Mouse (Mus musculus): ENCODE results near the gene Mapk8ip3.

The Mapk8ip3 gene

DNA sequence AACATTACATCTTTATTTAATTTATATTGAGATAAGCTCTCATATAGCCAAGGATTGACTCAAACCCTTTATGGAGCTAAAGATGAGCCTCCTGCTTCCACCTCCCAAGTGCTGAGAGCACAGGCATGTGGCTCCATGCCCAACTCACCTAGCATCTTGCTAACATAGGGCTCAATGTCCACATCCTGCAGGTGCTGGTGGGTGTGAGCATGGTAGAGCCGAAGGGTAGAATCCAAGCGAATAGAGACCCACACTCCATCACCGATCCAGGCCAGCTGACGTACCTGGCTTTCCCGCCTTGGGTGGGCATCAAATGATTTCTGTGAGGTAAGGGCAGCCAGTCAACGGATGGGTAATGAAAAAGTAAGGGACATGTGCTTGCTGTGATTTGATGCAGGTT, 36.8 kb downstream of the Mapk8ip3 start:
- no peak for DNase-seq

DNA sequence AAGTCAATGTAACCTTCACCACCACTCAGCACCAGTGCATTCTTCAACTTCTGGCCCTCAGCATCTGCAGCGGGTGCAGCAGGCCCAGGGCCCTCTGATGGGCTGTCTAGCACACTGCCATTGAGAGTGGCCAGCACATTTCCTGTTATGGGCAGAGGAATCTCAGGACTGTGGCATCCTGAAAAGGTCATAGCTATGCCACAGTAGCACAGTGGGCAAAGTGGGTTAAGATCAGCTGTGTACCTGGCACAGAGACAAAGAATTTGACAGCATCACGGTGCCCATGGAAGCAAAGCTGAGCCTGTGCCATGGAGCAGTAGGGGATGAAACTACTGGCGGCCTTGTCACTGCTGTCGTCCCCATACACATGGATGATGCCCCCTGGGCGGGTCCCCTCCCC, 37.6 kb downstream of the Mapk8ip3 start:
- no peak for DNase-seq

DNA sequence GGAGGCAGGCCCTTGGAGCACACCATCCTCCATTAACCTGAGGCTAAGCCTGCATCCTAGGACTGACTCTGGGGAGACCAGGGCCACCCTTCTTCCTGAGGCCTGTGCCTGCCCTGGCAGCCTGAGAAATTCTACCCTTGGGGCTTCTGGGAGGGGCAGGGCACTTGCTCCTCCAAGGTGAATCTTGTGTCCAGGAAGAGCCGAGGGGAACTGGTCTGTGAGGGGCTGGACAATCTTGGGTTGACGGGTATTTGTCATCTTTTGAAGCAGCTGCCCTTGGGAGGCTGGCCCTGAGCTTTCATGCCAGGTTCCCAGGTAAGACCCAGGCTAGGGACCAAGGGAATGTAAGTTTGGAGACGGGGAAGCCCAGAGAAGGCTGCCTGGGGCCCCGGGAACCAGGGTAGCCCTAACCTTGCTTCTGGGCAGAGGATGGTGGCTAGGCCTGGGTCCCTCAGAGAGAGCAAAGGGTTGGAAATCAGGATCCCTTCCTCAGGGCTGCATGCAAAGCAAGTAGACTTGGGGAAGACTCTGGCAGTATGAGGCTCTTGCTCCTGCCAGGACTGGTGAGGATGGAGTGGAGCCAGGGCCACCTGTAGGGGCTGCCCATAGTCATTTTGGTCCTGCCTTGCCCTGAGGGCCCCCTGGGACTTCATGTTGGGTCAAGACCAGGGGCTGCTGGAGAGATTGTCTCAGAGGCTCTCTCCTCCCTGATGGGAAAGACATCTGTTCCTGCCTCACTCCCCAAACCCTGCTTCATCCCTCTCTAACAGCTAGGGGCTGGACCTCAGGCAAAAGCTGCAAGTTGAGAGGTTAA, 38.5 kb downstream of the Mapk8ip3 start:
- peak; percentile 44 to 54 for DNase-seq

GRCm38 (mm10) chr17:24897600-24897999, 39.2 kb downstream of the Mapk8ip3 start:
- DNase-seq, result peak in 1 of 2 experiments; percentile 32

- DNase-seq, result no peak
Measured at GRCm38 (mm10) chr17:24896993-24897269, 39.8 kb downstream of the Mapk8ip3 start.

- peak; percentile 82 to 85 for DNase-seq
Measured at GRCm38 (mm10) chr17:24896241-24896992, 40.4 kb downstream of the Mapk8ip3 start, which contains the start of gene Nme3. Nme3 (plus strand) TSS chr17:24896500.

DNA sequence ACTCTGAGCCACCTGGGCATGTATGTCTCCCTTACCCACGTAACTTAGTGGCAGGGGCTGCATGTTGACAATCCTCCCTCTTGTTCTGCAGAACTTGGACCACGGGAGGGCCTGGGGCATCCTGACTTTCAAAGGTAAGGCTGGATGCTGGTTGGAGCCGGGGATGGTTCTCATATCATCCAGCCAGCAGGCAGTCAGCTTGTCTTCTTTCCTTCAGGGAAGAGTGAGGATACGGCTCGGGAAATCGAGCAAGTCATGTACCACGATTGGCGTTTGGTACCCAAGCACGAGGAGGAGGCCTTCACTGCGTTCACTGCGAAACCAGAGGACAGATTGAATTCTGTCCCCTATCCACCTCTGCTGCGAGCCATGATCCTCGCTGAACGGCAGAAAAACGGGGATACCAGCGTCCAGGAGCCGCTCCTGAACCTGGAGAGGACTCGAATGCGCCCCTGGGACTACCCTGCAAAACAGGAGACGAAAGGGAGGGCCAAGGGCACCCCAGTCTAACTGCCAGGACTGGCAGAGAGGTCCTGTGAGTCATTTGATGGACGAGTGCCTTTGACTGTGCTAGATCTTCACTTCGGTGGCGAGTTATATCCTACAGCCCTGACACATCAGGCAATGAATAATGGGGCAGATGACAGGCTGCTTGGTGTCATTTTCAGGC, 41.1 kb downstream of the Mapk8ip3 start:
- peak in 1 of 2 experiments; percentile 43 for DNase-seq

GRCm38 (mm10) chr17:24894995-24895547, 41.7 kb downstream of the Mapk8ip3 start, which contains the start of the genes Eme2 and Mrps34:
Eme2 (minus strand) TSS chr17:24895087.
Mrps34 (plus strand) TSS chr17:24895116.
- peak; percentile 87 to 88 for DNase-seq

- peak in 1 of 2 experiments; percentile 51 for DNase-seq
Measured at GRCm38 (mm10) chr17:24894061-24894994, 42.4 kb downstream of the Mapk8ip3 start.

- peak in 1 of 2 experiments; percentile 40 for DNase-seq
Measured at GRCm38 (mm10) chr17:24893276-24893675, 43.5 kb downstream of the Mapk8ip3 start.

- DNase-seq, result peak; percentile 52 to 57
Measured at GRCm38 (mm10) chr17:24892785-24893184, 44.0 kb downstream of the Mapk8ip3 start.

DNA sequence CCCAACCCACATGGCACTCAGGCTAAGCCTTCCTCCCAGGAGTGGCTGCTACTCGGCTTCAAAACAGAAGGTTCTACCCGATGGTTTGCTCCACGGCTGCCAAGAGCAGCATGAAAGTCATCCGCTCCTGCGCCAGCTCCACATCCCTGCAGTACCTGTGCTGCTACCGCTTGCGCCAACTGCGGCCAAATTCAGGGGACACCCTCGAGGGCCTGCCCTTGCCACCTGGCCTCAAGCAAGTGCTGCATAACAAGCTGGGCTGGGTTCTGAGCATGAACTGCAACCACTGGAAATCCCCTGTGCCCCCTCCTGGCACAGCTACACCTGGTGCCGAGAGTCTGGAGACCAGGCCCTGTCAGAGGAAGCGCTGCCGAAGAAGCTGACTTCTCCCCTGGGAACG, 45.5 kb downstream of the Mapk8ip3 start:
- DNase-seq, result peak; percentile 76 to 79

- DNase-seq, result no peak
Measured at GRCm38 (mm10) chr17:24890151-24891092, 46.4 kb downstream of the Mapk8ip3 start.

- no peak for DNase-seq
Measured at GRCm38 (mm10) chr17:24888862-24889261, 47.9 kb downstream of the Mapk8ip3 start.

GRCm38 (mm10) chr17:24887291-24888080, 49.3 kb downstream of the Mapk8ip3 start:
- DNase-seq, result peak; percentile 56 to 57

DNA sequence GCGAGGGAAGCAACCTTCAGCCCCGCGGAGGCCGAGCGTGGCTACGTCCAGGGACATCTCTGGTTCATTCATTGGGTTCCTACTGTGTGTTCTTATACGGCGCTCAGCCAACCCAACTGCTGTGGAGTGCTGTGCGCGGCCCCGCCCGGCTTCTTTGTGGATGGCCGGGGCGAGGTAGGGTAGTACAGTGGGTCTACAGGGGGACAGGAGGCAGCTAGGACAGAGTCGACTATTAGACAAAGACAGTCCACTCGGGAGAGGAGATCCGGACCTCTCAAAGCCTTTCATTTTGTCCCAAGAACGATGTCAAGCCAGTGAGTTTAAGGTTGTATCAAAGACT, 49.9 kb downstream of the Mapk8ip3 start:
- no peak for DNase-seq

DNA sequence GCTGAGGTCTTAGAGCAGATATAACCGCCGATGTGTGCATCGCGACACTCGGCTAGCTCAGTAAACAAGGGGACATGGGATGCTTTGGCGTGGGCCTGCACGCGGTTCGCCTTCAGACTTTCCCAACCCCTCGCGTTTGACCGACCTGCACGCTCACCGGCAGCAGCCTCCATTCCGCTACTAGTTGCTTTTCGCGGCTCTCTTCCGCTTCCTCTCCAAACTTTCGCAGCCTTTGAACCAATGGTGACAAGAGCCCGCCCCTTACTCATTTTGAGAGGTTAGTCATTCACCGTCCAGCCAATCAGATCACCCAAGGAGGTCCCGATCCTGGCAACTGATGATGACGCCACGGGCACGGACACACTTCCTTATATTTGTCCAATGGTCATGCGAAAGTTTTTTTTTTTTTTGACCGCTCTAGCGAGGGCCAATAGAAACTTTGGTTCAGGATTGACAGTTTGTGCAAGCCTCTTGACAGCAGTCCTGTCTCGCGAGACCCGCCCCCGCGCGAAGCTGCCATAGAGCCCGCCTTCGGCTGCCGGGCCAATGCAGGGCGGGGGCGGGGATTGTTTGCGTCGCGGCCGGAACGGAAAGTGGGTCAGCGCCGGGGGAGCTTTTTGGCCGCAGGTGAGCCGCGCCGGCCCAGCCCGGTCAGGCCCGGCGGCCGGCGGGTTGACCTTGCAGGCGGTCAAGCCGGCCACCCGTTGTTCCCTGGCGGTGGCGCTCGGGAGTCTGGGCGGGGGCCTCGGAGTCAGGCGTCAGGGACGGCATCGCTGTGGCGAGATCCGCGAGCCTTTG, 50.4 kb downstream of the Mapk8ip3 start, which contains the start of the genes Nubp2 and Spsb3:
Gene Nubp2, minus strand, starts transcription at position 216 of the 798 bp plus-strand sequence.
Gene Spsb3, plus strand, starts transcription at position 510 of the 798 bp plus-strand sequence.
- DNase-seq, result peak; percentile 99

- DNase-seq, result peak; percentile 33 to 58
Measured at GRCm38 (mm10) chr17:24885356-24886133, 51.2 kb downstream of the Mapk8ip3 start.
